Mouse (Mus musculus) liver, embryonic 16.5 days (tissue): Measurements from ENCODE around the gene Adamtsl3. TPM values are rescaled to one million over a fixed set of nuclear protein-coding genes. Genes with fewer than 3 reads are reported as not detected.
"Not testable (repeated sequence)": the region's sequence is repeated elsewhere in the genome, so short reads cannot be mapped to it uniquely, and the experiment has no call there.

Experiments
- ATAC-seq: fragments of 200-750 bp; cut with Nextera tagmentation; 2 replicates; pipeline ENCODE4 v1.8.0; 2017; ENCODE audit warnings: low read depth, mild to moderate bottlenecking, moderate number of reproducible peaks, moderate library complexity
- H3K27ac ChIP-seq: fragments of 300-500 bp; sonication (generic); 2 replicates; pipeline ENCODE4 v1.5.1; 2014; ENCODE audit warnings: mild to moderate bottlenecking, low read length
- H3K27me3 ChIP-seq: fragments of 300-500 bp; sonication (generic); 2 replicates; pipeline ENCODE4 v1.6.1; 2014; ENCODE audit warnings: low read depth, low read length, mixed read lengths; ENCODE audit not compliant: control insufficient read depth, insufficient read depth
- H3K36me3 ChIP-seq: fragments of 300-500 bp; sonication (generic); 2 replicates; pipeline ENCODE4 v1.6.1; 2014; ENCODE audit warnings: mild to moderate bottlenecking; ENCODE audit not compliant: control insufficient read depth, insufficient read depth
- H3K4me1 ChIP-seq: fragments of 300-500 bp; sonication (generic); 2 replicates; pipeline ENCODE4 v1.6.1; 2014; ENCODE audit warnings: low read depth, low read length, mixed read lengths; ENCODE audit not compliant: control insufficient read depth
- H3K4me2 ChIP-seq: fragments of 300-500 bp; sonication (generic); 2 replicates; pipeline ENCODE4 v1.6.1; 2014; ENCODE audit warnings: low read depth, low read length, mixed read lengths
- H3K4me3 ChIP-seq: fragments of 300-500 bp; sonication (generic); 2 replicates; pipeline ENCODE4 v1.5.1; 2014; ENCODE audit warnings: low read depth, mild to moderate bottlenecking, low read length
- H3K9ac ChIP-seq: fragments of 300-500 bp; sonication (generic); 2 replicates; pipeline ENCODE4 v1.6.1; 2014; ENCODE audit warnings: low read depth, low read length
- H3K9me3 ChIP-seq: fragments of 300-500 bp; sonication (generic); replicated peaks from 2 replicates; pipeline ENCODE4 v1.6.1; 2016; ENCODE audit warnings: low read length; ENCODE audit not compliant: control insufficient read depth
- WGBS: fragments of 180-500 bp; shearing (Covaris S2); extraction: QIAGEN DNeasy Blood & Tissue Kit; methylation state at CpG from one replicate; pipeline ENCODE4 v1.1.7; 2014; ENCODE audit not compliant: insufficient replicate concordance; 5-methylcytosine and 5-hydroxymethylcytosine counted together
- polyA plus RNA-seq: library from polyadenylated mRNA; unstranded; fragments of >200 nt; fragmentation: Nextera tagmentation; extraction: Ambion mirVana; gene quantifications from 2 replicates; pipeline ENCODE4 v1.2.1, GENCODE M21; 2015

Gene Adamtsl3
- polyA plus RNA-seq, 1 experiment from 2014 or later: 0.17 TPM

DNA sequence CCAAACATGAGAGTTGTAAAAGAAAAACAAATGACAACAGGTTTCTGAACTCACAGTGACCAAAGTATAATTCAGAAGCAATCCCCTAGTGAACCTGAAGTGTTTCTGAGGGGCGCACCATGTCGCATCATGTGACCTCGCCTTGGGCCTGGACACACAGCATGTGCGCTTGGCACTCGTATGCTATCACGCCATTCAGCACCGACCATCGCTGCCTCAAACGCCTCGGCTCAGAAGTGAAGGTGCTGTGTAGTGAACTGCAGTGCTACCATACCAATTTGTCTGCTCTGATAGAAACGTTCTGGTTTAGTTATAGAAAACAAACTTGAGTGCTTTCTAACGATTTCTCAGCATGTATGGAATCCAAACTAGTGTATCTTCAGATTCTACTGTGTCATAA is 59.7 kb downstream of the Adamtsl3 start:
- Histone ChIP-seq H3K9ac (no peak overlapping the region), H3K4me1 (no peaks in the 10 kb centered on the region), H3K4me3 (no peak overlapping the region), H3K27ac (no peak overlapping the region), H3K4me2 (no peak overlapping the region), H3K9me3 (no peaks in the 10 kb centered on the region), H3K27me3 (no peaks in the 10 kb centered on the region), H3K36me3 (no peaks in the 10 kb centered on the region)
- WGBS: 70% methylated on average over 12 of the region's 12 CpGs
- no peak for ATAC-seq

DNA sequence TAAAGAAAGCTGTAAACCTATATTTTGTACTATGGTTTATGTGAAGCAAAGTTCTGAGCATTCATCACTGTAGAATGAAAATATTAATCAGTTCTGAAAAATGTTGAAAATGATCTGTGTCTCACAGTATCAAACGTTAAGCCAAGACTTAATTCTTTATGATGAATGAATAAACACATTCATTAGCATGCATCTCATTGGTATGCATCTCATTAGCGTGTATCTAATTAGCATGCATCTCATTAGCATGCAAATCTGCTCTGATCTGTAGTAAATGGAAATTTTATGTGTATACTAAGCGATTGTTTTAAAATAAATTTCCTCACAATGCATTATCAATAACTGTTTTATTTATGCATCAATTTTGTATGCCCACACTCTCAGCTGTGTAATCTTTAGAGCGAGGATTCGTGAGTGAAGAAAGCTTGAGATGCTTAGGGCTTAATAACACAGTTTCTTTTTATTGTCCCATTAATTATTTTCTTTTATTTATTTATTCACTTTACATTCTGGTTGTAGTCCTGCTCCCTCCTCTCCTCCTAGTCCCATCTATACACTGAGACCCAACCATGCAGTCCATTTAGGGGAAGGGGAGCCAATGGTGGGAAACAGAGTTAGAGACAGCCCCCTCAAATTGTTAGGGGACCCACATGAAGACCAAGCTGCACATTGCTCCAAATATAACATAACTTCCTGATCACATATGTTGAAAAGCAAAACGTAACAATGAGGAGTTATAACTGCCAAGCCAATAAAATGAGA is 60.4 kb downstream of the Adamtsl3 start:
- no peaks in the 10 kb centered on the region for H3K27me3 ChIP-seq
- no peaks in the 10 kb centered on the region for H3K4me1 ChIP-seq
- no peak overlapping the region for H3K4me2 ChIP-seq
- ATAC-seq: no peak
- 51% methylated on average over 6 of the region's 6 CpGs for WGBS
- H3K4me3 ChIP-seq: no peak overlapping the region
- no peaks in the 10 kb centered on the region for H3K9me3 ChIP-seq
- H3K27ac ChIP-seq: no peak overlapping the region
- no peak overlapping the region for H3K9ac ChIP-seq
- no peaks in the 10 kb centered on the region for H3K36me3 ChIP-seq

DNA sequence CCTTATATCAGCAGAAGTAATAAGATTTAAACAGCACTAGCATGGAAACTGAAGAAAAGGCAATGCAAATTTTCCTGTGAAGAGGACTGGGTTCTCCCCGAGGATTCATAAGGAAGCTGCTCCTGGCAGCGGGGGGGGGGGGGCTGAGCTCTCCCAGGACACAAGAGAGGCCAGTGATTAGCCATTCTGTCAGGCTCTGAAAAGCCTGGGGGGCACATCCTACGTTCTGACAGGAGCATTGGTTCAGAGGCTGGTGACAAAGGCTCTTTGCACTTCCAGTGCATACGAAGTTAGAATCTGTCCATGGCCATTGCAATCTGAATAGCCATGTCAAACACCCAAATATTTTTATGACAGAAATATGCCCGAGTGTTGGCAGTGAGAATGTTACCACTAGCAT is 61.4 kb downstream of the Adamtsl3 start:
- no peak overlapping the region for H3K4me3 ChIP-seq
- no peak overlapping the region for H3K4me2 ChIP-seq
- no peaks in the 10 kb centered on the region for H3K36me3 ChIP-seq
- no peaks in the 10 kb centered on the region for H3K9me3 ChIP-seq
- ATAC-seq: no peak
- WGBS: 48% methylated on average over 4 of the region's 5 CpGs
- H3K27ac ChIP-seq: no peak overlapping the region
- no peak overlapping the region for H3K9ac ChIP-seq
- H3K4me1 ChIP-seq: no peaks in the 10 kb centered on the region
- H3K27me3 ChIP-seq: no peaks in the 10 kb centered on the region

DNA sequence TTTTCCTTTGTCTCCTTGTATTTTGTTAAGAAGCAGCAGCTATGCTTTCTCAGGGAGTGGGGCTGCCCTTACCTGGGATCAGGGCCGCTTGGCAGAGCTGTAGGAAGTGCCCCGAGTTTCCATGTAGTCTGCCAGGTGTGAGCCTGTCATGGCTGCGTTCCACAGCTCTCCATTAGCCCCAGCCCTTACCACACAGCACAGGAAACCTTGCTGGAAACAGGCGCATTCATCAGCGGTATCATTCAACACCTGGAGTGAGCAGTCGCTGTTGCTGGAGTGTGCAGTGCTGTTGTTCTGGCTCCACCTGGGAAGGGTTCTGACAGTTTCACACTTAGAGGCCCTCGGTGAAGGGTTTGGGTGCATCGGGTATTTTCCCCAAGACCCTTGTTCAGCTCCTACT is 62.1 kb downstream of the Adamtsl3 start:
- no peak overlapping the region for H3K9ac ChIP-seq
- no peak for ATAC-seq
- H3K9me3 ChIP-seq: no peaks in the 10 kb centered on the region
- H3K4me1 ChIP-seq: no peaks in the 10 kb centered on the region
- 70% methylated on average over 8 of the region's 8 CpGs for WGBS
- no peaks in the 10 kb centered on the region for H3K27me3 ChIP-seq
- H3K36me3 ChIP-seq: no peaks in the 10 kb centered on the region
- no peak overlapping the region for H3K4me2 ChIP-seq
- no peak overlapping the region for H3K27ac ChIP-seq
- H3K4me3 ChIP-seq: no peak overlapping the region

DNA sequence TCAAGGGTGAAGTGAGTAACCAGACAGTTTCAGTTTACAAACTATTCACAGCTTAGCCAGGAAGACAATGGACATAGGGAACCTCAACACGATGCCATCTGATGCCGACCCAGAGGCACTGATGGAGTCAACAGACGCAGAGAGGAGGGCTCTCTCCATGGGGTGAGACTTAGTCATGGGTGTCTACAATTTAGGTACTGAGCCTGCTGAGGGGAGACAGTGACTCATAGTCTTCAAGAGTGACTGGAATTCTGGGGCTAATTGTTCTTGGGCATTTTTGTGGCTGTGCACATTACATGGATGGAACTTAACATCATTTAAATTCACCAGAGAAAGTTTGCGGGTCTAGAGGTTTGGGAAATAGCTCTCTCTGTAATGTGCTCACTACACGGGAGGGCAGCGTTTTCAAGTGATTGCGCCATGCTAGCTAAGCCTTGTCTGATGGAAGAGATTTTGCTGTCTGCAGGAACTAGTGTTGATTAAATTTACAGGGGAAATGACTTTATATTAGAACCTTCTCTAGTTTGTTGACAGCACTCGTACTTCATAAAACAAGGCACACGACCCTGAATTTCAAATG is 70.1 kb downstream of the Adamtsl3 start:
- 66% methylated on average over 9 of the region's 9 CpGs for WGBS
- Histone ChIP-seq H3K36me3 (no peaks in the 10 kb centered on the region), H3K4me3 (no peak overlapping the region), H3K9me3 (no peaks in the 10 kb centered on the region), H3K9ac (no peak overlapping the region), H3K27ac (no peak overlapping the region), H3K4me1 (no peaks in the 10 kb centered on the region), H3K27me3 (no peaks in the 10 kb centered on the region), H3K4me2 (no peak overlapping the region)
- no peak for ATAC-seq

DNA sequence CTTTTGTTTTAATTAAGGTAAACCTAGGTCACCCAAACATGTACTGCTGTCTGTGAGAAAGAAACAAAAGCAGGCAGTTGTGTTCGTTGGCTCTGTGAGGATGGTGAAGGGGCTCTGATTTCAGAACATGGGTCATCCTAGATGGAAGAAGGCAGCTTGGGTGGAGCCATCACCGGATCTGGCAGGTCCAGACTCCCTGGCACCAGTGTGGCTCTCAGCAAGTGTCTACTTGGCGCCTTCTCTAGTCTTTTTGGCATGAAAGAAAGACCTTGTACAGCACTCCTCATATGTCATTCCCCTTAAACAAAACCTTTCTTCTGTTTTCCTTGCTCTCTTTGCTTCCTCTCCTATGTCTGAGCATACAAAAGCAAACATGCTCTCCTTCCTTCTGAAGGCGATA is 75.5 kb downstream of the Adamtsl3 start:
- Histone ChIP-seq H3K9ac (no peak overlapping the region), H3K4me1 (no peaks in the 10 kb centered on the region), H3K4me2 (no peak overlapping the region), H3K36me3 (no peaks in the 10 kb centered on the region), H3K27me3 (no peaks in the 10 kb centered on the region), H3K4me3 (no peak overlapping the region), H3K9me3 (no peaks in the 10 kb centered on the region), H3K27ac (no peak overlapping the region)
- no peak for ATAC-seq
- 69% methylated on average over 4 of the region's 4 CpGs for WGBS

DNA sequence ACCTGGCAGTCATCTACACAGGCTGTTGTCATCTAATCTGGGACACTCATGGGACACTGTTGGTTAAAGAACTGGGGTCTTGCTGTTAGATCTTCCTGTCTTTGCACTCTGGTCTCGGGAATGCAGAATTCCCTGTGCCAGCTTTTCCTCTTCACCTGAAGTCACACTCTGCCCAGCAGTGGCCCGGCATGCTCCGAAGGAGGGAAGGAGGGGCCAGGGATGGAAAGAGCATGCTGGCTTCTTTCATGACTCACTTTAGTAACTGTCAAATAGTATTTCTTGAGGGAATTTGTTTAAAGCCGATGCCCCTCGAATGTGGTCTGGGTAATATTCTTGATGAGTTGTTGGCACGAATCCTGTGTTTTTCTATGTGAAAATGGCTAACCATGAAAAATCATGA is 81.2 kb downstream of the Adamtsl3 start:
- Histone ChIP-seq H3K4me1 (no peaks in the 10 kb centered on the region), H3K9me3 (no peaks in the 10 kb centered on the region), H3K4me3 (no peak overlapping the region), H3K27ac (no peak overlapping the region), H3K4me2 (no peak overlapping the region), H3K27me3 (no peaks in the 10 kb centered on the region), H3K9ac (no peak overlapping the region), H3K36me3 (no peaks in the 10 kb centered on the region)
- 68% methylated on average over 6 of the region's 6 CpGs for WGBS
- no peak for ATAC-seq

DNA sequence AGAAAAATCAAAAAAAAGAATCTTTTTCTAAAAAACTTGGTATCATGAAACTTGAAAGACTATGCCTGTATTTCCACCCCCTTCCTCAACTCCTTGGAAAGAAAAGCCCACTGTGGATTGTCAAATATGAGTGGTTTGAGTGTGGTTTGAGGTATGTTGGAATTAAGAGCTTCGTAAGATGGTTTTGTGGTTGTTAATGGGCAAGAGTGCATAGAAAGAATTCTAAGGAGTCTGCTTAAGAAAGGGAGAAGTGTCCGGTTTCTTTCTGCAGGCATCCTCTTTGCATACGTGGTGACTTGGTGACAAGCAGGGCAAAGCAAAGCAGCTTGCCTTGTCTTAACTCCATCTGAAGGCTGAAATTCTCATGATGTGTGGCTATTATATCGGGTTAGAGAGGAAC is 81.6 kb downstream of the Adamtsl3 start:
- Histone ChIP-seq H3K9me3 (no peaks in the 10 kb centered on the region), H3K4me1 (no peaks in the 10 kb centered on the region), H3K27me3 (no peaks in the 10 kb centered on the region), H3K36me3 (no peaks in the 10 kb centered on the region), H3K4me3 (no peak overlapping the region), H3K9ac (no peak overlapping the region), H3K4me2 (no peak overlapping the region), H3K27ac (no peak overlapping the region)
- no peak for ATAC-seq
- 51% methylated on average over 4 of the region's 4 CpGs for WGBS

DNA sequence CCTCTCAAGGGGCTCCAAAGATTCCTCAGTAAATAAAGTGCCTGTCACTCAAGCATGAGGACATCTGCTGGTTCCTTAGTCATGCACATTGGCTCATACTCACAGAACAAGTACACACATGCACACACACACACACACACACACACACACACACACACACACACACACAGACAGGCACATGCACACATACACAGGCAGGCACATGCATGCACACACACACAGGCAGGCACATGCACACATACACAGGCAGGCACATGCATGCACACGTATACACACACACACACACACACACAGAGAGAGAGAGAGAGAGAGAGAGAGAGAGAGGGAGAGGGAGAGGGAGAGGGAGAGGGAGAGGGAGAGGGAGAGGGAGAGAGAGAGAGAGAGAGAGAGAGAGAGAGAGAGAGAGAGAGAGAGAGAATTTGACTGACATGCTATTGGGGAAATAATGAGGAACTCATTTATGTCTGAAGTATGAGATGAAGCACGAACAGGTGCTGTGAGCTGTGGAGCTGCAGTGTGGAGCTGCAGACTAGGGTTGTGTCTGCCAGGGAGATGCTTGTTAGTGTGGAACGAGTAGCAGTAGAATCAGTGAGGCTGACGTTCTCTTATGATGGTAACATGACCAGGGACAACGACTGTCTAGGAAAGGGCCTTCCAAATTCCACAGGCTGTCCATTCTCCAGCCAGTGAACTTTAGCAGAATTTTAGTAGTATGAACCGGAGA is 85.0 kb downstream of the Adamtsl3 start:
- H3K9ac ChIP-seq, H3K4me1 ChIP-seq, H3K9me3 ChIP-seq, H3K4me3 ChIP-seq, H3K4me2 ChIP-seq, ATAC-seq, H3K27me3 ChIP-seq, H3K36me3 ChIP-seq, H3K27ac ChIP-seq: not testable (repeated sequence)
- 57% methylated on average over 6 of the region's 6 CpGs for WGBS
